Mouse (Mus musculus) inflammation-experienced regulatory T-cells, adult 6 months (primary cell): ENCODE data around the gene Lmna. TPM values are rescaled to one million over a fixed set of nuclear protein-coding genes. Genes with fewer than 3 reads are reported as not detected.

Source experiments
- ATAC-seq: one replicate; pipeline ENCODE4 v1.8.0; 2017
- polyA plus RNA-seq, 3 experiments: library from polyadenylated mRNA; unstranded; fragments of 100-300 nt; shearing (Covaris generic); gene quantifications; one replicate each; pipeline ENCODE4 v1.2.1; 2017

Lmna gene
- polyA plus RNA-seq, 3 experiments from 2014 or later, result 2.6 to 8.0 (median 4.0) TPM

GRCm38 (mm10) chr3:88538271-88539145 is 28.8 kb upstream of the Lmna start:
- no peak for ATAC-seq

- ATAC-seq, result no peak
Measured at GRCm38 (mm10) chr3:88537146-88537545, 27.4 kb upstream of the Lmna start.

GRCm38 (mm10) chr3:88536103-88536930 is 26.6 kb upstream of the Lmna start:
- ATAC-seq, result no peak

DNA sequence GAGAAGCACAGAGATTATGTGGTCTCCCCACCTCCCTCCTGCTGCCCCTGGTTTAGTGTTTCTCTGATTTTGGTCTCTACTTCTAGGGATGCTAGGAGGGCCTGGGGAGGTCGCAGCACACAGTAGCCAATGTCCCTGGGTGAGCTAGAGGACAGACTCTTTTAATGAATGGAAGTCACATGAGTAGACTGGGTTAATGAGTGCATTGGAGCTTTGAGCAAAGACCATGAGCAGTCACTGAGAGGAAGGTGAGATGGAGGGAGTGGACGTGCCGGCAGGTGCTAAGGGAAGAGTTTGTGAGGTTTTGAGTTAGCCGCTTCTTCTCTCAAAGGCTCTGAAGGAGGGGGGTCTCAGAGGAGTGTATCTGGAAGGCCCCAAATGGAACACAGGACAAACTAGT is 25.8 kb upstream of the Lmna start:
- no peak for ATAC-seq

GRCm38 (mm10) chr3:88535005-88535404 is 25.2 kb upstream of the Lmna start:
- no peak for ATAC-seq

DNA sequence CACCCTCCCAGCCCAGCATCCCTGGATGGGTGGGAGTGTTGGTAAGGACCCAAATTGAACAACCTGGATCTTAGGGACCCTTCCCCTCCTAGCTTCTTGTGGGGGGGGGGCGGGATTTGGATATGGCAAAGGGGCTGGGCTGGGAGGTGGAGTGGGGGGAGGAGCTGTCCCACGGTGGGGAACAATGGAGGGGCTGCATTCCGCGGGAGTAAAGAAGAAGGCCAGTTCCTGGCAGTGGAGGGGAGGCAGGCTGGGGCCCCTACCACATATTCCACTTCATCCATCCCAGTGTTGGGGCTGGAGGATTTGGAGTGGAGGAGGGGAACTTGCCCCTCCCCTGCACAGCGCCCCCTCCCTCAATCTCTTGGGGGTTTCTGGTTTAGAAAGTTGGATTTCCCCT is 23.9 kb upstream of the Lmna start:
- ATAC-seq, result no peak

DNA sequence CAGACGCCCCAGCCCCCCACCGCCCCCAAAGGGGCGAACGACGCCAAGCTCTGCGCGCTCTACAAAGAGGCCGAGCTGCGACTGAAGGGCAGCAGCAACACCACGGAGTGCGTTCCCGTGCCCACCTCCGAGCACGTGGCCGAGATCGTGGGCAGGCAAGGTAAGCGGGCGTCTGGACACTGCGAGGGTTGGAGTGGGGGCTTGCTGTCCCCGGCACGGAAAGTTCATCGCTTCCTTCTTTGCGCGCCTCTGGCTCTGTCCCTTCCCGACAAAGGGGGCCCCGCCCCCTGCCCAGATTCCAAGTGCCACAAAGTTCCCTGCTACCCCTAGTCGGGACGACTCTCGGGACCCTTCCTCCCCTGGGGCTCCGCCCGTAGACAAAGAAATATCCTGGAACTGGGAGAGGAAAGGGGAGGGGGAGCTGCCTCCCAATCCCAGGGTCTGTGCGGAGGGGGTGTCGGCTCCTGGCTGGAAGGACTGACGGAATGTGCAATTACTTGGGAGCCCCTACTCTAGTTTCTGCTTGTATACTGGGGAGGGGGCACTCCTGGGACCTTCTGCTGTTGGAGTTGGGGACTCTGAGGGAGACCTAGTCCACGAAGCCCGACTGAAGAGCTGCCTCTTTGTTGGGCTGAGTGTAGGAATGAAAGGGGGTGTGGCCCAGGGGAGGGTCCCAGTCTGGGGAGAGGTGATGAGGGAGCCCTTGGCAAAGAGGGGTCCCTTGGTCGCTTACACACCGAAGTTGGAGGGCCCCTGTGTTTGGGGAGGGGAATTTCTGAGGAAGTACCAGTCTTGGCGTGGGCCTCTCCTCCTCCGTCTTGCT is 23.1 kb upstream of the Lmna start:
- no peak for ATAC-seq

DNA sequence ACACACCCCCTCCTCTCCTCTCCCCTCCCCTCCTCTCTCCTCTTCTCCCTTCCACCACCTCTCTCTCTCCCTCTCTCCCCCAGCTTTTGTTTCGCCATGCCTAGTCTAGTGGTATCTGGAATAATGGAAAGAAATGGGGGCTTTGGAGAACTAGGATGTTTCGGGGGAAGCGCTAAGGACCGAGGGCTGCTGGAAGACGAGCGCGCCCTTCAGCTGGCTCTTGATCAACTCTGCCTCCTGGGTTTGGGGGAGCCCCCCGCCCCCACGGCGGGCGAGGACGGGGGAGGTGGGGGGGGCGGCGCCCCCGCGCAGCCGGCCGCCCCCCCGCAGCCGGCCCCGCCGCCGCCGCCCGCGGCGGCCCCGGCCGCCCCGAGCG is 22.5 kb upstream of the Lmna start, which contains the start of gene Mex3a:
Gene Mex3a, plus strand, starts transcription at position 97 of the 376 bp plus-strand sequence.
- no peak for ATAC-seq

GRCm38 (mm10) chr3:88531348-88532298 is 21.9 kb upstream of the Lmna start:
- peak; percentile 82 for ATAC-seq

- ATAC-seq, result no peak
Measured at GRCm38 (mm10) chr3:88530082-88530864, 20.5 kb upstream of the Lmna start.

GRCm38 (mm10) chr3:88529204-88530000 is 19.6 kb upstream of the Lmna start:
- no peak for ATAC-seq

GRCm38 (mm10) chr3:88528646-88529045 is 18.9 kb upstream of the Lmna start:
- ATAC-seq, result no peak

- ATAC-seq, result no peak
Measured at GRCm38 (mm10) chr3:88527565-88527964, 17.8 kb upstream of the Lmna start.

DNA sequence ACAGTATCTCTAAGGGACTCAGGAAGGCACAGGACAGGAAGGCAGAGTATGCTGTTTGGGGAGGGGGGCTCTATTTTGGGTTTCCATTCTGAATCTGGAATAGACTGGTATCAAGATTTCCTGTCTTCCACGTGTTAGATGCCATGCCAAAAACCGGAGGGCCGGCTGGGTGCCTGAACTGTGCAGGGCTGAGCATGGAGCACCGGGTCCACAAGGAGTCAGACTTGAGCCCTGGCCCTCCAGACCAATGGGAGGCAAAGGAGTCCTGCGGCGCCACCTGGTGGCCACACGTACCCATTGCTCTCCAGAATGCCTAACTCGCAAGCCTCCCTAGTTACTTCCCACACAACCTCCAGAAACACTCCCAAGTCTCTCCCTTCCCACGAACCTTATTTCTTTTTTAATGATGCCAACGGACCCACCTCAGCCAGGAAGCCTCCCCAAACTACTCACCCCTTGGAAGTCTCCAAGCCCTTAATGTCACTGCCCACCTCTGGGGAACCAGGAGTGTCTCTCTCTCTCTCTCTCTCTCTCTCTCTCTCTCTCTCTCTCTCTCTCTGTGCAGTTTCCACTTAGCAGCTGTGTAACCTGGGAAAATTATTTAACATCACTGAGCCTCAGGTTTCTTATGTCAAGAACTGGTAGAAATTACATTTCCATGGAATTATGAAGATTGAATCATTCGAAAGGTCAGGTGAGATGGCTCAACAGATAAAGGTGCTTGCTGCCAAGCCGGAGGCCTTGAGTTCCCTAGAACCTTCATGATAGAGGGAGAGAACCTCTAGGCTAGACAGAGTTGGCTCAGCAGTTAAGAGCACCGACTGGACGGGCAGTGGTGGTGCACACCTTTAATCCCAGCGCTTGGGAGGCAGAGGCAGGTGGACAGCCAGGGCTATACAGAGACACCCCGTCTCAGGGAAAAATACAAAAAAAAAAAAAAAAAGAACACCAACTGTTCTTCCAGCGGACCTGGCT is 16.7 kb upstream of the Lmna start:
- ATAC-seq, result peak; percentile 60

DNA sequence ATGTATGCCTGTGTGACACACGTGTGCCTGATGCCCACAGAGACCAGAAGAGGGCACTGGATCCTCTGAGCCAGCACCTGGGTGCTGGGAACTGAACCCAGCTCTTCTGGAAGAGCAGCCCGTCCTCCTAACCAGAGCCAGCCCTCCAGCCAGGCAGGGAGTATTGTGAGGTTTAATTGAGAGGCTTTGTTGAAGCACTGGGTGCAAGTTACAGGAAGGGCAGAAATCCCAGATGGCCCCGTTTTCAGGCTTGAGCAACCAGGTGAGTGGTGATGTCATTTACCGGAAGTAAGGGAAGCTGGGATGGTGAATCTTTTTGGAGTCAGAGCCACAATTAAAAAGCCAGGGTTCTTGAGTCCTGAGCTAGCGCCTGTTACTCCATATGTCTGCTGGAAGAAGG is 15.3 kb upstream of the Lmna start:
- no peak for ATAC-seq

DNA sequence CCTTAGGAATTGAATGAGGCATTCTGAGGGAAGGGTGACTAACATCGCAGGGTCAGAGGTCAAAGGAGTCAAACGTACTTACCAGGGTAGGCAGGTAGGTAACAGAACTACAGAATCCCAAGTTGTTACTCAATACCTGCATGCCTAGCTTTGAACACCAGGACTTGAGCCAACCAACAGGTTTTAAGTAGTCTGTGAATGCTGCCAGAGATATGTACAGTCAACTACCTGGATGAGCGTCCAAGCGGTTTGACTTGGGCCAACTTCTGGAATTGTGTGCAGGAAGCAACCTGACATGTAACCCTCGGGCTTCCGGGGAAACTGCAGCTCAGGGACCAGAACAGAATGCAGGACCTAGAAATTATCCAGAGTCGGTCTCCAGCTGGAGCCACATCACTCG is 13.3 kb upstream of the Lmna start:
- no peak for ATAC-seq

- ATAC-seq, result peak; percentile 82
Measured at GRCm38 (mm10) chr3:88521803-88522331, 12.1 kb upstream of the Lmna start.

GRCm38 (mm10) chr3:88521156-88521555 is 11.4 kb upstream of the Lmna start:
- ATAC-seq, result no peak
